Mouse (Mus musculus): ENCODE results near the gene Mia. TPM values are rescaled to one million over a fixed set of nuclear protein-coding genes. Genes with fewer than 3 reads are reported as not detected.

The Mia gene
- polyA plus RNA-seq, 1 experiment from 2014 or later = 1.0 TPM

DNA sequence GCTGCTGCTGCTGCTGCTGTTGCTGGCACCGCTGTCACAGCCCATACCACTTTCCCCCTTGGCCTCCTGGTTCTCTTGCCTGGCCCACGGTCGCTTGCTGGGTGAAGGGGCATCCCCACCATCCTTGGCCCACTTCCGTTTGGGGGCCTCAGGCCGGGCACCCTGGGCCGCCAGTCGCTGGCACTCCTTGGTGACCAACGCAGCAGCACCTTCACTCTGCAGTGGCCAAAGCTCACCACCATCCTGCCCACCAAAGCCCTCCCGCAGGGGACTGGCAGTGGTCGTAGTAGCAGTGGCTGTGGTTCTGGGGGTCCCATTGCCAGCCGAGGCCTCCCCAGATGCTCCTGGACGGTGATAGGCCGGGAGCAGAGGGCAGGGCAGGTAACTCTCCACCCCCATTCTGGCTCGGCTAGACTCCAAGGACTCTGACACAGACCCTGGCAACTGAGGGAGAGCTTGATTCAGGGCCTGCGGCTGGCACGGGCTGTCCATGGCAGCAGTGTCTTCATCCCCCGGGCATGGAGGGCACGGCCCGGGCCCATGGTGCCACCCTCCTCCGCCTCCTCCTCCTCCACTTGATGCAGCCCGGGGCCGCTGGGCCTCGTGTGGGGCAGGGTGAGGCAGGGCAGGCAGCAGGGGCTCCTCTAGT lies 15.8 kb downstream of the Mia start:
- no peaks in the 10 kb centered on the region for H3K27me3 ChIP-seq (ENCODE audit: insufficient read depth, poor library complexity, severe bottlenecking)
- H3K4me3 ChIP-seq = peak overlapping the region; percentile 80
- H3K4me1 ChIP-seq = peaks cover 53% of the 10 kb centered on the region
- no peak for DNase-seq (ENCODE audit: low spot score)
- peak overlapping the region; percentile 98 for H3K27ac ChIP-seq
- 75% methylated on average over 23 of the region's 23 CpGs for WGBS
- no peaks in the 10 kb centered on the region for H3K9me3 ChIP-seq
- H3K36me3 ChIP-seq = peaks cover 46% of the 10 kb centered on the region

DNA sequence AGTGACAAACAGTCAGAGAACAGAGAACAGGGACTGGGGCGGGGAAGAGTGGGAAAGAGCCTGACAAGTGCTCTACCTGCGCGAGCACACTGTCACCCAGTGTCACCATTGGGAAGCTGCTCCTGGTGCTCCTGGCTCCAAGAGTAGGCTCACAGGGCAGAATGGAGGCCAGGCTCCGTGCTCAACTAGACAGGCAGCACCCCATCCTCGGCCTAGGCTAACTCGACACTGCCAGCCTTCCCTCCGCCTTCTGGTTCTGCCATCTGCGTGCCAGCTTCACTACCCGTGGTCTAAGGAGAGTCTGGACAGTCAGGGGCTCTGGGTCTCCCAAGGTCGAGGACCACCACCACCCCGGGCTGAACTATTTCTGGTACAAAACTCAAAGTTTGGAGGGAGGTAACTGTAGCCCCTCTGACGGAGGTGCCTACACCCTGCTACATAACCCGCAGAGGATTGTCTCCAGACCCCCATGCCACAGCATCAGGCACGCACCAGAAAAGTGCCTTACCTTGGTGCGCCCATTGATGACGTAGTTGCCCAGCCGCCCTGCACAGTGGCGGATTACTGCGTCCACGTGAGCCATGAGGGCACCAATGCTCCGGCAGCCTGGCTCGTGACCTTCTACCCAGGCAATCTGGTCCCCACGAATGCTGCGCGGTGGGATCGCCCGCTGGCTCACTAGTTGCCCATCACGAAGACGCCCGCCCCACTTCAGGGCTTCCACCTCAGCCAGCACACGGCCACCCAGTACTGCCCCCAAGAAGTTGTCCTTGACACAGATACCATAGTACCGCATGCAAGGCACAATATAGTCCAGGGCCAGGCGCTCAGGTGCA lies 16.6 kb downstream of the Mia start:
- no peak overlapping the region for H3K27ac ChIP-seq
- H3K36me3 ChIP-seq = peaks cover 52% of the 10 kb centered on the region
- peaks cover 57% of the 10 kb centered on the region for H3K4me1 ChIP-seq

DNA sequence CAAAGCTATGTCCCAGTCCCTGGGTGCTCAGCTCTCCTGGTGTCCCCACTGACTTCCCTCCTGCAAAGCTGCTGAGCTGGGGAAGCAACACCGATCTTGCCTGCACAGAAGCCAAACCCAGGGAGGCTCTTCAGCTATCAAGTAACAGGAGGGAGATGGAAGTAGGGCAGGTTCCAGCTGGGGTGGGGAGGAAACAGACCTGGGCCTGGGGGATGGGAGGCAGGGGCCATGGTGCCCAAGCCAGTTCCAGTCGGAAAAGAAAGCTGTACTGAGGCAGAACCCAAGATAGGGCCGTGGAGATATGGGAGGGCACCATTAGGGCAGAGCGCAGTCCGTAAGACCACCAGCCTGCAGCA lies 17.5 kb downstream of the Mia start:
- H3K9me3 ChIP-seq = no peaks in the 10 kb centered on the region
- H3K4me3 ChIP-seq = peak overlapping the region; percentile 27; the same call in 1 of the 2 replicates
- no peak for DNase-seq (ENCODE audit: low spot score)
- WGBS = 63% methylated on average over 5 of the region's 5 CpGs
- no peak overlapping the region for H3K27ac ChIP-seq
- peaks cover 58% of the 10 kb centered on the region for H3K36me3 ChIP-seq
- H3K27me3 ChIP-seq (ENCODE audit: insufficient read depth, poor library complexity, severe bottlenecking) = no peaks in the 10 kb centered on the region
- peaks cover 57% of the 10 kb centered on the region for H3K4me1 ChIP-seq

More for the DNA sequence above, 16.6 kb downstream of the Mia start:
- Histone ChIP-seq H3K27me3 (ENCODE audit: insufficient read depth, poor library complexity, severe bottlenecking) (no peaks in the 10 kb centered on the region), H3K4me3 (peak overlapping the region; percentile 80), H3K9me3 (no peaks in the 10 kb centered on the region)
- WGBS = 73% methylated on average over 33 of the region's 33 CpGs
- no peak for DNase-seq (ENCODE audit: low spot score)

DNA sequence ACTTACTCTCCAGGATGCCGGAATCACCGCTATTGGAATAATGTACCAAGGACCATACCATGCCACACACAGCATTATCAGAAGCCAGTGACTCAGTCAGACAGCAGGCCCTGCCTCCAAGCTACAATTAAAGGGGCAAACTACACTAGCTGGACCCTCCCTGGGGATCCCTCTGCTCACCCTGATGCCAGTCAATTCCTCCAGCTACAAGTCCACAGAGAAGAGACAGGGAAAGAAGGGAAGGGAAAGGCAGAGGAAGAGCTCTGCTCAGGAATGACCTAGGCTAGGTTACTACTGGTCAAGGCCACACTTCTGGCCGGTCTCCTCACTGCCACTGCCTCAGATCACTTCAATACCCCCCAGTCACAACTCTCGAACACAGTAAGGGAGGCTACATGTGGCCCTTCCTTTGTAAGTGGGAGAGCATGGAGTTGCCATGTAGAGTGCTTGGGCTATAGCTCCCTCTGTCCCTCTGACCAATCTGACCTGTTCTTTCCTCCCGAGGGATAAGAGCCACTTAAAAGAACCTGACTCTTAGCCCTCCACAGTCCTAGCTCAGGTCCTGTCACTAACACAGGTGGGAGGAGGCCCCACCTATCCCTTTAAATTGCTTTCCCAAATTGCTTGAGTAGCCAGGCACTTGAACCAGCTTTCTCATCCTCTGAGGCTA lies 18.0 kb downstream of the Mia start:
- Histone ChIP-seq H3K4me1 (peaks cover 56% of the 10 kb centered on the region), H3K4me3 (peak overlapping the region; percentile 27), H3K27me3 (ENCODE audit: insufficient read depth, poor library complexity, severe bottlenecking) (no peaks in the 10 kb centered on the region), H3K36me3 (peaks cover 63% of the 10 kb centered on the region), H3K27ac (no peak overlapping the region), H3K9me3 (no peaks in the 10 kb centered on the region)
- WGBS = 81% methylated on average over 5 of the region's 5 CpGs
- DNase-seq (ENCODE audit: low spot score) = no peak

DNA sequence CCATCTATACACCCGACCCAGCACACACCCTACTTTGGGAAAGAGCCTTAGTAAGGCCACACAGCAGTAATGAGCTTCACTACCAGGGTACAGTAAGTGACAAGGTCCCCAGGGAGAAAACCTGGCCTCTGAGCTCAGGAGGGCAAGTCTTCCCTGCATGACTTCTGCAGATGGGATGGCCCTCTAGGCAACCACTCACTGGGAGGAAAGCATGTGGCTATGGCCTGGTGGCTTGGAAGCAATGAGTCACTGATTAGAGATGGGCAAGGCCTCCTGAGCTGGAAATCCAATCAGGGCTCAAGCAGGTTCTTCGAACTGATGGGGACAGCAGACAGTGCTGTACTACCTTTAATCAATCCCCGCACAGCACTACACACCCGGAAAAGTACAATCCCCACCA lies 19.2 kb downstream of the Mia start:
- WGBS = 75% methylated on average over 4 of the region's 4 CpGs
- no peak for DNase-seq (ENCODE audit: low spot score)
- Histone ChIP-seq H3K4me3 (no peak overlapping the region), H3K36me3 (peaks cover 73% of the 10 kb centered on the region), H3K27ac (no peak overlapping the region), H3K9me3 (no peaks in the 10 kb centered on the region), H3K27me3 (ENCODE audit: insufficient read depth, poor library complexity, severe bottlenecking) (no peaks in the 10 kb centered on the region), H3K4me1 (peaks cover 48% of the 10 kb centered on the region)

DNA sequence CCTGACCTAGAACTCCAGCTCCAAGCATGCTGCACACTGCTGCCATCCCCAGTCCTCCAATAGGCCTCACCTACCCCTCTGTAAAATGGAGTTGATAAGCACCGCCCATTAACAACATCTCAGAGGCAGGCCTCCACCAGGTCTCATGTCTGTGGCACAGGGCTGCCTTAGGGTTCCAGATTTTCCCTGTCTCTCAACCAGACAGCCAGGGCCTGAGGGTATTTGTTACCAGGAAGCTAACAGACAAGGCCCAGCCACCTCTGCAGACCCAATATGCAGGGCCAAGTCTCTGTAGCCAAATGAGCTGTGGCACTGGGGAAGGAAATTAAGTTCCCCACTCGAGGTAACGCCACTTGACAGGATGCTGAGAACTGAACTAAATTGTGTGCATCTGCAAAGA lies 20.0 kb downstream of the Mia start:
- no peak overlapping the region for H3K27ac ChIP-seq
- DNase-seq (ENCODE audit: low spot score) = no peak
- peaks cover 73% of the 10 kb centered on the region for H3K36me3 ChIP-seq
- 92% methylated on average over 3 of the region's 3 CpGs for WGBS
- H3K9me3 ChIP-seq = no peaks in the 10 kb centered on the region
- H3K4me3 ChIP-seq = no peak overlapping the region
- H3K4me1 ChIP-seq = peaks cover 48% of the 10 kb centered on the region
- H3K27me3 ChIP-seq (ENCODE audit: insufficient read depth, poor library complexity, severe bottlenecking) = no peaks in the 10 kb centered on the region

DNA sequence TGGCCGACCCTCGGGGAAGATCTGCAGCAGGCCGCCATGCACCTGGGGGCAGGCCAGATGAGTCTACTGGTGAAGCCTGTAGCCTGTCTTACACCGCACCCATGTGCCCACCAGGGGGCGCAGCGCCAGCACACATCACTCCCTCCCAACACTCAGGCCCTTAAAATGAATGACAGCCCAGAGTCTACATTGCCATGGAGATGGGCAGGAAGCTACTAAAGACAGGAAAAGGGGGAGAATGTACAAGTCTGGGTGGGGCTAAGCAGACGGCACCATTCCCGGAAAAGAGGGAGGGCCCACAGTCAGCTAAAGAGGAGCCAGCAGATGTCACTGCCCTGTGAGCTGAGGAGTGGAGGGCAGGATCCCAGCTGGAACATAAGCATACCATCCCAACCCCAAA lies 21.1 kb downstream of the Mia start:
- Histone ChIP-seq H3K4me3 (no peak overlapping the region), H3K27me3 (ENCODE audit: insufficient read depth, poor library complexity, severe bottlenecking) (no peaks in the 10 kb centered on the region), H3K27ac (no peak overlapping the region), H3K36me3 (peaks cover 71% of the 10 kb centered on the region), H3K9me3 (no peaks in the 10 kb centered on the region), H3K4me1 (peaks cover 40% of the 10 kb centered on the region)
- DNase-seq (ENCODE audit: low spot score) = peak; percentile 92
- 17% methylated on average over 8 of the region's 8 CpGs for WGBS

DNA sequence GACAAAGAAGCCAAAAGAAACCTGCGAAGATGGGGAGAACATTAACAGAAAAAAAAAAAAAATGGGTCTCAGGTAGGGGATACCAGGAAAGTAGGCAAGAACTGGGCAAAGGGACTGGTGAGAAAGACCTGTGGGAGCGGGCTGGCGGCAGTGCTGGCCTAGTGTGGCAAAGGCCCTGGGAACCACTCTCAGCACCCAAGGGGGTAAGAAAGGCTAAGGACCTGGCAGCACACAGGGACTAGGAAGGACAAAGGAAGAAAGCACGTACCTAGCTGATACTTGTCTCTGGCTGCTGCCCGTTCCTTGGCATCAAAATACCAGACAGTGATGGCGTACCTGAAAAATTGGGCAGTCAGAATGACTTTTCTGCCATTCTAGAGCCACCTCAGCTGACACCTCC lies 21.7 kb downstream of the Mia start:
- Histone ChIP-seq H3K4me1 (peaks cover 34% of the 10 kb centered on the region), H3K4me3 (no peak overlapping the region), H3K27me3 (ENCODE audit: insufficient read depth, poor library complexity, severe bottlenecking) (no peaks in the 10 kb centered on the region), H3K36me3 (peaks cover 65% of the 10 kb centered on the region), H3K9me3 (no peaks in the 10 kb centered on the region), H3K27ac (no peak overlapping the region)
- 97% methylated on average over 6 of the region's 6 CpGs for WGBS
- DNase-seq (ENCODE audit: low spot score) = no peak

DNA sequence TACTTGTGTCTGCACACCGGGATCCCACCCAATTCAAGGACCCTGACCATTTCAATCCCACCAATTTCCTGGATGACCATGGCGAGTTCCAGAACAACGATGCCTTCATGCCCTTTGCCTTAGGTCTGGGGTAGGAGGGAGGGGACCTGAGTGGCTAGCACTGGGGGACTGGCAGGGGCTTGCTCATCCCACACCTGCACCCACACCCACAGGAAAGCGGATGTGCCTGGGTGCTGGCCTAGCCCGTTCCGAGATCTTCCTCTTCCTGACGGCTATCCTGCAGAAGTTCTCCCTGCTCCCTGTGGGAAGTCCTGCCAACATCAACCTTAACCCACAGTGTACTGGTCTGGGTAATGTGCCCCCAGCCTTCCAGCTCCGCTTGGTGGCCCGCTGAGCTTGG lies 22.8 kb downstream of the Mia start:
- Histone ChIP-seq H3K27me3 (ENCODE audit: insufficient read depth, poor library complexity, severe bottlenecking) (no peaks in the 10 kb centered on the region), H3K36me3 (peaks cover 54% of the 10 kb centered on the region)
- WGBS = 93% methylated on average over 9 of the region's 9 CpGs

DNA sequence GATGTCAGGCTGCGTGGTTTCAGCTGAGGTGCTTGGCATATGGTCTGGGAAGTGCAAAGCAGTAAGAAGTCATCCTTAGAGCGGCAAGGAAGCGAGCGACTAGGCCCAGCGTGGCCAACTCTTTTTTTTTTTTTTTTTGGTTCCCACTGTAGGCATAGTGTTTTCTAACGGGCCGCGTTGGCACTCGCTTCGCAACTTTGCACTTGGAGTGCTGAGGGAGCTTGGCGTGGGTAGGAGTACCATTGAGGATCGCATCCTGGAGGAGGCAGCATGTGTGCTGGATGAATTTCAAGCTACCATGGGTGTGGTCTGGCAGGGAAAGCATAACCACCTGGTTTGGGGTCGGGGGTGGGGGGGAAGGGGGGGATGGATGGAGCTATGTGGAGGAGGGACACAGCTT lies 25.0 kb downstream of the Mia start:
- 76% methylated on average over 13 of the region's 13 CpGs for WGBS
- H3K4me3 ChIP-seq = no peak overlapping the region
- H3K9me3 ChIP-seq = no peaks in the 10 kb centered on the region; the same call in 1 of the 2 replicates
- peaks cover 12% of the 10 kb centered on the region for H3K4me1 ChIP-seq
- peaks cover 36% of the 10 kb centered on the region for H3K36me3 ChIP-seq
- H3K27me3 ChIP-seq (ENCODE audit: insufficient read depth, poor library complexity, severe bottlenecking) = no peaks in the 10 kb centered on the region
- no peak overlapping the region for H3K27ac ChIP-seq
- DNase-seq (ENCODE audit: low spot score) = no peak

More for the DNA sequence above, 22.8 kb downstream of the Mia start:
- no peak for DNase-seq (ENCODE audit: low spot score)
- H3K4me1 ChIP-seq = peaks cover 26% of the 10 kb centered on the region
- no peak overlapping the region for H3K4me3 ChIP-seq
- no peaks in the 10 kb centered on the region; the same call in 1 of the 2 replicates for H3K9me3 ChIP-seq
- H3K27ac ChIP-seq = no peak overlapping the region

DNA sequence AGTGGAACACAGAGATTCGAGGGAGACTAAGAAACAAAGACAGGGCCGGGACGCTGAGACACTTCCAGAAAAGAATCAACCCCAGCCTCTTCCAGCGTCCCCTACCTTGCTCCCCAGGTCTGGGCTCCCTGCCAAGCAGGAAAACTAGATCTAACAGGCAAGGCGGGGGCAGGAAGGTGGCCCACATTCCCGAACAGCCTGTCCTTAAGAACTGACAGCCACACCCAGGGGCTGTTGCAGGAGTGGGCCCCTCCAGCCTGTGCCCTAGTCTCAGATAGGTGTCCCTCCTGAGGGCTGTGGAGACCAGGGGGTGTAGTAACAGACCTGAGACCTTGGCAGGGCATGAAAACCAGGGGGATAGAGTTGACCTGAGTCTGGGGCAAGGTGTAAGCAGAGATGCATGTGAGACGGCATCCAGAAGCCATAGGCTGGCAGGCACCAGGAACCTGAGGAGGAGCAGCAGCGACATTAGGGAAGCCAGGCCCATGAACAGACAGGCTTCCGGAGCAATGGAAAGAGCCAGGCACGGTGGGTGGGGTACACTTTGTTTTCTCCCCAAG lies 27.7 kb downstream of the Mia start, which contains the start of gene Cyp2t4:
Cyp2t4 (plus strand) TSS at position 510 of the 560 bp plus-strand sequence.
- no peak for DNase-seq (ENCODE audit: low spot score)
- H3K27ac ChIP-seq = no peak within 1 kb of the TSS
- 79% methylated on average over 10 of the region's 10 CpGs for WGBS
- no peaks in the 10 kb centered on the region; the same call in 1 of the 2 replicates for H3K9me3 ChIP-seq
- H3K4me1 ChIP-seq = peaks cover 4% of the 10 kb centered on the region; the same call in 1 of the 2 replicates
- H3K36me3 ChIP-seq = peaks cover 17% of the 10 kb centered on the region
- H3K27me3 ChIP-seq (ENCODE audit: insufficient read depth, poor library complexity, severe bottlenecking) = no peaks in the 10 kb centered on the region
- H3K4me3 ChIP-seq = no peak within 1 kb of the TSS

DNA sequence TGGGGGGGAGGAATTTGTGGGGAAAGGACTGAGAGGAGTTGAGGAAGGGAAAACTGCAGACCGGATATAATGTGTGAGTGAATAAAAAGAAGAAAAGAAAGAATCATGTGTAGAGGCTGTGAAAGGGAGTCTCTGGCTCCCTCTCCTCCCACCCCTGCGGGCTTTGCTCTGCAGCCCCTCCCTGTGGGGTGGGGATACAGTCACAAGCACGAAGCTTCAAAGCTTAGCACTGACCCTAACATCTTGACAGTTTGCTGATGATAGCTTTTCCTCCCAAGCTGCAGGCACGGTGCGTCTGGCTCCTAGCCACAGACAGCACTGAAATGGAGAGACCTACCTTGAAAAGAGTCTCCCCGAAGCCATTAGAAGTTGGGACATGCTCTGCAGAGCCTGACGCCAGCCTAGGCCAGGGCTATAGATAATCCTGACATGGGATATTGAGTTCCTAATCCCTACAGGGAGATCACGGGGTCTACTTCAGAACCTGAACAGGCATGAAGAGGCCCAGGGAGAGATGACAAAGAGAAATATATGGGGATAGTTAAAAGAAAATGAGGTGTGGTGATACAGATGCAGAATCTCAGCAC lies 44.5 kb downstream of the Mia start:
- Histone ChIP-seq H3K27me3 (ENCODE audit: insufficient read depth, poor library complexity, severe bottlenecking) (no peaks in the 10 kb centered on the region), H3K9me3 (0 out of 2 replicates have a peak, but pooled peaks cover 3% of the 10 kb centered on the region), H3K4me3 (no peak overlapping the region), H3K36me3 (no peaks in the 10 kb centered on the region), H3K27ac (no peak overlapping the region), H3K4me1 (no peaks in the 10 kb centered on the region)
- DNase-seq (ENCODE audit: low spot score) = no peak
- 53% methylated on average over 8 of the region's 8 CpGs for WGBS
